Mouse (Mus musculus) spleen, postnatal 4 days (tissue): ENCODE measurements around the gene Psg18.
"Not testable (repeated sequence)": the region's sequence is repeated elsewhere in the genome, so short reads cannot be mapped to it uniquely, and the experiment has no call there.

Experiments
- DNase-seq, 2 experiments: peaks; one replicate each; pipeline ENCODE4 v3.0.0; 2022; ENCODE audit warnings: low spot score in 2 of 2

Gene Psg18

GRCm38 (mm10) chr7:18354909-18355308 is at the start of gene Psg18:
TSS of gene Psg18 (minus strand) at chr7:18355009.
- not testable (repeated sequence) for DNase-seq

DNA sequence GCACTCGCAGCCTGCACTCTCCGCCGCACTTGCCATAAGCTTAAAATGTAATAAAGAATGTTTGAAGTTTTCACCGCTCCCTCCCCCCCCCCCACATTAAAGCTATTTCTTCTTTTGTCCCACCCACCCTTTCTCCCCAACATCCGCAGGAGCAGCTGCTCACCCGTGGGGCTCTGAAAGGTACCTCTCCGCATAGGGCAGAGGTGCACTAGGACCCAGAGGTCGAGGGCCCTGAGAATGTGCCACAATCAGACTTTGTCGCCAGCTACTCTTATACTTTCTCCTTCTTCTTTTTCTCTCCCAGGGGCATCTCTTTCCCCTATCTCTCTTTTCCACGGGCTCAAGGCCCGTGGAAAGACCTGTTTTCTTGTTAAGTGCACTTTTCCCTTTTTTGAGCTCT is 48.6 kb upstream of the Psg18 start:
- DNase-seq, result no peak

GRCm38 (mm10) chr7:18402527-18403237 is 47.9 kb upstream of the Psg18 start:
- DNase-seq, result no peak

DNA sequence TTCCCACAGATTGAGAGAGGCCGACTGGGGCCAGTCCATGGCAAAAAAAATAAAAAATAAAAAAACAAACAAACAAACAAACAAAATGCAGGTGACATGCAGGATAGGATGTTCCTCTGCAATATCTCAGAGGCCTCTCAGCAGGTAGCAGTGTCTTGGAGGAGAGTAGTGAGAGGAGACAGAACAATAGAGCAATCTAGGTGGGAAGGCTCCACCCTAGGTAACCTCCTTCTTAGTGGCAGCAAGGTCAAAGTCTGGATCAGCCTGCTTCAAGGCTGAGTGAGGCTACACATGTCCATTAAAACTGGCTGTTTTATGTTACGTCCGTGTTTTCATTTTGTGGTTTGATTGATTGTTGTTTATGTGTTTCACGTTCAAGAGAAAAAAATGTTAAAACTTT is 36.7 kb upstream of the Psg18 start:
- DNase-seq, result not testable (repeated sequence)

DNA sequence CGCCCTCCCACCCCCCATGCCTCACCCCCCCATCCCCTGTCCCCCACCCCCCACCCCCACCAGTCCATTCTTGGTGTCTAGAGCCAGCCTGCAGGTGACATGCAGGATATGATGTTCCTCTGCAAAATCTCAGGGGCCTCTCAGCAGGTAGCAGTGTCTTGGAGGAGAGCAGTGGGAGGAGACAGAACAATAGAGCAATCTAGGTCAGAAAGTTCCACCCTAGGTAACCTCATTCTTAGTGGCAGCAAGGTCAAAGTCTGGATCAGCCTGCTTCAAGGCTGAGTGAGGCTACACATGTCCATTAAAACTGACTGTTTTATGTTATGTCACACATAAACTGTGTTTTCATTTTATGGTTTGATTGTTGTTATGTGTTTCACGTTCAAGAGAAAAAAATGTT is 23.5 kb upstream of the Psg18 start:
- DNase-seq, result no peak

GRCm38 (mm10) chr7:18335411-18335810 is 19.4 kb downstream of the Psg18 start:
- not testable (repeated sequence) for DNase-seq
